Mouse (Mus musculus): Measurements from ENCODE around the gene Sema3c.

Sema3c gene

GRCm38 (mm10) chr5:17647643-17648226 is 73.7 kb downstream of the Sema3c start:
- DNase-seq (ENCODE audit: low read depth, low spot score): no peak

GRCm38 (mm10) chr5:17648865-17649542 is 74.9 kb downstream of the Sema3c start:
- DNase-seq (ENCODE audit: low read depth, low spot score): no peak

- DNase-seq (ENCODE audit: low read depth, low spot score): no peak
Measured at GRCm38 (mm10) chr5:17661223-17661622, 87.1 kb downstream of the Sema3c start.

GRCm38 (mm10) chr5:17671356-17671755 is 97.3 kb downstream of the Sema3c start:
- DNase-seq (ENCODE audit: low read depth, low spot score): no peak

- DNase-seq (ENCODE audit: low read depth, low spot score): no peak
Measured at GRCm38 (mm10) chr5:17680862-17681261, 106.8 kb downstream of the Sema3c start.

- DNase-seq (ENCODE audit: low read depth, low spot score): no peak
Measured at GRCm38 (mm10) chr5:17689121-17689520, 115.0 kb downstream of the Sema3c start.

GRCm38 (mm10) chr5:17689604-17690003 is 115.5 kb downstream of the Sema3c start:
- no peak for DNase-seq (ENCODE audit: low read depth, low spot score)

- no peak for DNase-seq (ENCODE audit: low read depth, low spot score)
Measured at GRCm38 (mm10) chr5:17695366-17695765, 121.3 kb downstream of the Sema3c start.

- DNase-seq (ENCODE audit: low read depth, low spot score): no peak
Measured at GRCm38 (mm10) chr5:17698905-17699304, 124.8 kb downstream of the Sema3c start.

- DNase-seq (ENCODE audit: low read depth, low spot score): no peak
Measured at GRCm38 (mm10) chr5:17704160-17704559, 130.1 kb downstream of the Sema3c start.

GRCm38 (mm10) chr5:17707086-17707485 is 133.0 kb downstream of the Sema3c start:
- DNase-seq (ENCODE audit: low read depth, low spot score): no peak

- no peak for DNase-seq (ENCODE audit: low read depth, low spot score)
Measured at GRCm38 (mm10) chr5:17712374-17712773, 138.3 kb downstream of the Sema3c start.

GRCm38 (mm10) chr5:17715206-17715605 is 141.1 kb downstream of the Sema3c start:
- no peak for DNase-seq (ENCODE audit: low read depth, low spot score)

- no peak for DNase-seq (ENCODE audit: low read depth, low spot score)
Measured at GRCm38 (mm10) chr5:17720011-17720410, 145.9 kb downstream of the Sema3c start.

- no peak for DNase-seq (ENCODE audit: low read depth, low spot score)
Measured at GRCm38 (mm10) chr5:17724031-17724430, 149.9 kb downstream of the Sema3c start.

GRCm38 (mm10) chr5:17728047-17728446 is 154.0 kb downstream of the Sema3c start:
- DNase-seq (ENCODE audit: low read depth, low spot score): no peak

GRCm38 (mm10) chr5:17739805-17740204 is 165.7 kb downstream of the Sema3c start:
- DNase-seq (ENCODE audit: low read depth, low spot score): no peak

- no peak for DNase-seq (ENCODE audit: low read depth, low spot score)
Measured at GRCm38 (mm10) chr5:17746520-17746919, 172.4 kb downstream of the Sema3c start.

GRCm38 (mm10) chr5:17747143-17747542 is 173.1 kb downstream of the Sema3c start:
- DNase-seq (ENCODE audit: low read depth, low spot score): no peak

GRCm38 (mm10) chr5:17748293-17748692 is 174.2 kb downstream of the Sema3c start:
- DNase-seq (ENCODE audit: low read depth, low spot score): no peak

GRCm38 (mm10) chr5:17753471-17754005 is 179.5 kb downstream of the Sema3c start:
- DNase-seq (ENCODE audit: low read depth, low spot score): no peak

- no peak for DNase-seq (ENCODE audit: low read depth, low spot score)
Measured at GRCm38 (mm10) chr5:17766006-17766677, 192.1 kb downstream of the Sema3c start.

GRCm38 (mm10) chr5:17770328-17770727 is 196.2 kb downstream of the Sema3c start:
- DNase-seq (ENCODE audit: low read depth, low spot score): no peak

Measured in CD4-positive helper T cell, adult 2 months (primary cell).